Mouse (Mus musculus) liver, embryonic 14.5 days (tissue): ENCODE measurements around the gene Gm49388.

Experiments
- CTCF ChIP-seq: IDR thresholded peaks from 2 replicates; pipeline ENCODE4 v1.5.1; 2016; ENCODE audit warnings: antibody characterized with exemption, low read depth, control low read depth
- EP300 ChIP-seq: IDR thresholded peaks from 2 replicates; pipeline ENCODE4 v1.6.1; 2016; ENCODE audit warnings: antibody characterized with exemption, low read depth

DNA sequence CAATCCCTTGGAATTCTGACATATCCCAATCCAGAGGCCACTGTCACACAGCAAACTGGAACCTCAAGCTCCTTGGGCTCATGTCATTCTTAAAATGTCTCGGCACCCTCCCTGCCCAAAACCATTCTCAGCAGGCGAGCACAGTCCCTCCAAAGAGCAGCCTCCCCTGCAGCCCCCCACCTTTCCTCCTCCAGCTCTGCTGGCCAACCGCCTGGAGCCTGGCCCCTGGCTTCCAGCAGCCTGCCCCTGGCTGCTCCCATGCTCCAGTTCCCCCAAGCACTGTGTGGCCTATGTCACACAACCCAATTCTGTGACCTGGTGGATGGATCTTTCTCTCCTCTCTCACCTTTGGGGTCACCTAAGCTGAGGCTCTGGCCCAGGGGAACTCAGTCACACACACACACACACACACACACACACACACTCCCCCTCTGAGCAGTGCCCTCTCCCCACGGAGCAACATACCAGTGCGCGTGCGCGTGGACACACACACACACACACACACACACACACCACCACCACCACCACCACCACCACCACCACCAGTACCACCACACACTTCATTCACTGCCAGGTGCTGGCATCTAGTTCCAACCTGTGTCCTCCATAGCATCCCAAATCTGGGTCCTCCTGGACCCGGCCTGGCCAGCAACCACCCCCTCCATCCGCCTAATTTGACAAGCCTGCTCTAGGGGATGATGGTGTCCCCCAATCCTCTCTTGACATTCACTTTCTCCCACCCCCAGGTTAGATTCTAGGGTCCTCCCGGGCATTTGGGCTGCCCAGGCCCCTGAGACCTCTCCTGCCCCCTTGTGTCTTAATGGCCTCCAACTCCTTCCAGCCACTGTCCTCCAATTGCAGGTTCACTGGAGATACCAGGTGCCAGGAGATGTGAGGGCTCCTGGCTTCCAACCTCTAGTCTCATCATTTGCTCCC lies 38.1 kb downstream of the Gm49388 start:
- TF ChIP-seq EP300 = no peak
- no peak for TF ChIP-seq CTCF
